Mouse (Mus musculus) myocyte (in vitro differentiated cells): Measurements from ENCODE around the gene Tcta.
"Not testable (repeated sequence)": the region's sequence is repeated elsewhere in the genome, so short reads cannot be mapped to it uniquely, and the experiment has no call there.

ENCODE experiments used
- MAX ChIP-seq: IDR thresholded peaks from one replicate; pipeline ENCODE4 v1.6.1; 2011; ENCODE audit warnings: low read depth, mild to moderate bottlenecking, control low read depth
- MYOD1 ChIP-seq, 3 experiments: IDR thresholded peaks; one replicate each; pipeline ENCODE4 v1.6.1; 2011; ENCODE audit warnings: control low read depth in 2 of 3, low read depth in 2 of 3, mild to moderate bottlenecking in 2 of 3, moderate library complexity in 1 of 3; ENCODE audit not compliant: insufficient read length in 2 of 3, control insufficient read depth in 1 of 3
- POLR2A ChIP-seq: IDR thresholded peaks from one replicate; pipeline ENCODE4 v1.6.1; 2011; ENCODE audit warnings: low read depth, mild to moderate bottlenecking, control low read depth, moderate library complexity; ENCODE audit not compliant: insufficient read length
- POLR2AphosphoS2 ChIP-seq: IDR thresholded peaks from one replicate; pipeline ENCODE4 v1.6.1; 2011; ENCODE audit warnings: low read depth, control low read depth; ENCODE audit not compliant: insufficient read length
- USF1 ChIP-seq: IDR thresholded peaks from one replicate; pipeline ENCODE4 v1.6.1; 2011; ENCODE audit warnings: low read depth, mild to moderate bottlenecking, control low read depth, moderate library complexity

GRCm38 (mm10) chr9:108268701-108269100 lies 37.3 kb downstream of the Tcta start:
- TF ChIP-seq POLR2AphosphoS2; POLR2A; MAX; USF1; MYOD1 (IDR thresholded peaks at IDR 0.05; ENCODE audit: control insufficient read depth in 1 of 3, insufficient read length in 2 of 3, low read depth in 2 of 3): not testable (repeated sequence)
